Mouse (Mus musculus) lung, embryonic 14.5 days (tissue): Measurements from ENCODE around the gene Daxx. TPM values are rescaled to one million over a fixed set of nuclear protein-coding genes. Genes with fewer than 3 reads are reported as not detected.
"Not testable (repeated sequence)": the region's sequence is repeated elsewhere in the genome, so short reads cannot be mapped to it uniquely, and the experiment has no call there.

Source experiments
- ATAC-seq: fragments of 200-750 bp; cut with Nextera tagmentation; 2 replicates; pipeline ENCODE4 v1.8.0; 2017; ENCODE audit warnings: mild to moderate bottlenecking, moderate TSS enrichment, moderate library complexity; ENCODE audit not compliant: insufficient read depth
- DNase-seq: peaks from one replicate; pipeline ENCODE4 v3.0.0-alpha.2; 2015
- H3K27ac ChIP-seq: fragments of 300-500 bp; sonication (generic); 2 replicates; pipeline ENCODE4 v1.5.1; 2014; ENCODE audit warnings: low read depth, mild to moderate bottlenecking, moderate library complexity
- H3K27me3 ChIP-seq: fragments of 300-500 bp; sonication (generic); 2 replicates; pipeline ENCODE4 v1.6.1; 2014; ENCODE audit warnings: low read length, control low read depth; ENCODE audit not compliant: insufficient read depth
- H3K36me3 ChIP-seq: fragments of 300-500 bp; sonication (generic); 2 replicates; pipeline ENCODE4 v1.6.1; 2014; ENCODE audit warnings: control low read depth; ENCODE audit not compliant: insufficient read depth
- H3K4me1 ChIP-seq: fragments of 300-500 bp; sonication (generic); 2 replicates; pipeline ENCODE4 v1.6.1; 2014; ENCODE audit warnings: antibody characterized with exemption, control low read depth; ENCODE audit not compliant: insufficient read depth
- H3K4me2 ChIP-seq: fragments of 300-500 bp; sonication (generic); 2 replicates; pipeline ENCODE4 v1.6.1; 2014; ENCODE audit warnings: mild to moderate bottlenecking
- H3K4me3 ChIP-seq: fragments of 300-500 bp; sonication (generic); 2 replicates; pipeline ENCODE4 v1.5.1; 2014; ENCODE audit warnings: low read depth, low read length
- H3K9ac ChIP-seq: fragments of 300-500 bp; sonication (generic); 2 replicates; pipeline ENCODE4 v1.6.1; 2014
- H3K9me3 ChIP-seq: fragments of 300-500 bp; sonication (generic); 2 replicates; pipeline ENCODE4 v1.6.1; 2016; ENCODE audit warnings: low read depth, low read length, control low read depth
- CTCF ChIP-seq: IDR thresholded peaks from 2 replicates; pipeline ENCODE4 v1.5.1; 2016; ENCODE audit warnings: antibody characterized with exemption, low read depth
- WGBS: fragments of 180-500 bp; shearing (Covaris S2); extraction: QIAGEN DNeasy Blood & Tissue Kit; methylation state at CpG from one replicate; pipeline ENCODE4 v1.1.7; 2014; 5-methylcytosine and 5-hydroxymethylcytosine counted together
- polyA plus RNA-seq: library from polyadenylated mRNA; unstranded; fragments of >200 nt; fragmentation: Nextera tagmentation; extraction: Ambion mirVana; gene quantifications from 2 replicates; pipeline ENCODE4 v1.2.1, GENCODE M21; 2014

Daxx gene
- polyA plus RNA-seq, 1 experiment from 2014 or later = 47.1 TPM

DNA sequence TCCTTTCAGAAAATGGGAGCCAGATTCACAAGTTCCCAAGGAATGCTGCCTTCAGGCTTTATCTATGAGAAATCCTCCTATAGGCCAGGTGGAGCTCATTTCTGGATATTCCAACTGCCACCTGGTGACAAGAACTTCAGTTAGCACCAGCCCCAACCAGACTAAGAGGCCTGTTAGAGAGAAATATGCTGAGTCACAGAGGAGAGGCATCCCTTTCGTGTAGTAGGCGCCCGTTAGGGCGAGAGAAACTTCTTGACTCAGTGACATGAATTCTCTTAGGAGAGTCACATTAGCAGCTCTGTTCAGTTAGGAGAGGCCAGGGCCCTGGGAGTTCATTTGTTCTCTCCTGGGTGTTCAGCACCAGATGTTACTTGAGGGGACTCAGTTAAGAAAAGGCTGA, 9.6 kb upstream of the Daxx start:
- DNase-seq = no peak

GRCm38 (mm10) chr17:33900281-33900988, 8.8 kb upstream of the Daxx start:
- Histone ChIP-seq H3K36me3 (no peaks in the 10 kb centered on the region), H3K4me3 (no peak overlapping the region), H3K4me1 (no peaks in the 10 kb centered on the region), H3K27me3 (no peaks in the 10 kb centered on the region), H3K9me3 (no peaks in the 10 kb centered on the region), H3K27ac (no peak overlapping the region), H3K4me2 (no peak overlapping the region), H3K9ac (no peak overlapping the region)
- WGBS = 53% methylated on average over 7 of the region's 7 CpGs
- TF ChIP-seq CTCF = no peak
- DNase-seq (no peak), ATAC-seq (no peak)

More for the DNA sequence above, 9.6 kb upstream of the Daxx start:
- WGBS = 87% methylated on average over 4 of the region's 4 CpGs
- H3K4me2 ChIP-seq = no peak overlapping the region
- ATAC-seq = no peak
- no peaks in the 10 kb centered on the region for H3K36me3 ChIP-seq
- TF ChIP-seq CTCF = no peak
- no peak overlapping the region for H3K4me3 ChIP-seq
- no peaks in the 10 kb centered on the region for H3K4me1 ChIP-seq
- no peak overlapping the region for H3K9ac ChIP-seq
- H3K27me3 ChIP-seq = no peaks in the 10 kb centered on the region
- H3K9me3 ChIP-seq = no peaks in the 10 kb centered on the region
- no peak overlapping the region for H3K27ac ChIP-seq

GRCm38 (mm10) chr17:33900989-33901314, 8.3 kb upstream of the Daxx start:
- H3K9ac ChIP-seq = no peak overlapping the region
- H3K27me3 ChIP-seq = no peaks in the 10 kb centered on the region
- TF ChIP-seq CTCF = no peak
- H3K27ac ChIP-seq = no peak overlapping the region
- H3K4me1 ChIP-seq = no peaks in the 10 kb centered on the region
- no peak for ATAC-seq
- WGBS = 80% methylated on average over 4 of the region's 4 CpGs
- no peak for DNase-seq
- no peak overlapping the region for H3K4me3 ChIP-seq
- H3K4me2 ChIP-seq = no peak overlapping the region
- no peaks in the 10 kb centered on the region for H3K9me3 ChIP-seq
- H3K36me3 ChIP-seq = no peaks in the 10 kb centered on the region

- TF ChIP-seq CTCF = no peak
- 65% methylated on average over 4 of the region's 4 CpGs for WGBS
- no peak for ATAC-seq
Observed at GRCm38 (mm10) chr17:33901653-33902052, 7.6 kb upstream of the Daxx start.

GRCm38 (mm10) chr17:33902079-33902478, 7.1 kb upstream of the Daxx start:
- Histone ChIP-seq H3K4me2 (no peak overlapping the region), H3K4me3 (no peak overlapping the region), H3K27ac (no peak overlapping the region), H3K4me1 (no peaks in the 10 kb centered on the region), H3K9ac (no peak overlapping the region), H3K27me3 (no peaks in the 10 kb centered on the region), H3K36me3 (no peaks in the 10 kb centered on the region), H3K9me3 (no peaks in the 10 kb centered on the region)
- ATAC-seq (no peak), DNase-seq (no peak)
- TF ChIP-seq CTCF = no peak
- 52% methylated on average over 4 of the region's 4 CpGs for WGBS

More at GRCm38 (mm10) chr17:33901653-33902052, 7.6 kb upstream of the Daxx start:
- Histone ChIP-seq H3K36me3 (no peaks in the 10 kb centered on the region), H3K27me3 (no peaks in the 10 kb centered on the region), H3K4me2 (no peak overlapping the region), H3K9ac (no peak overlapping the region), H3K4me1 (no peaks in the 10 kb centered on the region), H3K4me3 (no peak overlapping the region), H3K9me3 (no peaks in the 10 kb centered on the region), H3K27ac (no peak overlapping the region)
- DNase-seq = no peak

DNA sequence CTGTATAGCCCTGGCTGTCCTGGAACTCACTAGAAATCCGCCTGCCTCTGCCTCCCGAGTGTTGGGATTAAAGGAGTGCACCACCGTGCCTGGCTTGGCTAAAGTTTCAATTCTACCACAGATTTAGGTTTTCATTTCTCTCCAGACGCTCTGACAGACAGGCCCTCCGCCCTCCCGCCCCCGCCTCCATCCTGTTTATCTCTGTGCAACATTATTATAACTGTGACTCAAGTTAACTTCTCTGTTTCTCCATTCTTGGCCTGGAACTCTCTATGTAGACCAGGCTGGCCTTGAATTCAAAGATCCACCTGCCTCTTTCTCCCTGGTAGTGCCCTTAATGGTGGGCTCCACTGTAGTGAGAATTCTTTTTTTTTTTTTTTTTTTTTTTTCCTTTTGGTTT, 6.7 kb upstream of the Daxx start:
- no peaks in the 10 kb centered on the region for H3K27me3 ChIP-seq
- DNase-seq = no peak
- no peak for TF ChIP-seq CTCF
- H3K4me1 ChIP-seq = no peaks in the 10 kb centered on the region
- H3K9me3 ChIP-seq = no peaks in the 10 kb centered on the region
- no peak overlapping the region for H3K4me3 ChIP-seq
- no peak overlapping the region for H3K27ac ChIP-seq
- WGBS = 73% methylated on average over 7 of the region's 7 CpGs
- no peak for ATAC-seq
- H3K9ac ChIP-seq = no peak overlapping the region
- no peaks in the 10 kb centered on the region for H3K36me3 ChIP-seq
- H3K4me2 ChIP-seq = no peak overlapping the region

GRCm38 (mm10) chr17:33903911-33904651, 5.1 kb upstream of the Daxx start:
- not testable (repeated sequence) for H3K9me3 ChIP-seq, H3K36me3 ChIP-seq, H3K27ac ChIP-seq, H3K27me3 ChIP-seq, H3K9ac ChIP-seq, H3K4me3 ChIP-seq, H3K4me1 ChIP-seq, H3K4me2 ChIP-seq, DNase-seq, ATAC-seq
- WGBS = 66% methylated on average over 6 of the region's 6 CpGs

GRCm38 (mm10) chr17:33904835-33905234, 4.4 kb upstream of the Daxx start, which contains the start of gene Platr17:
Gene Platr17, plus strand, starts transcription at chr17:33905135.
- not testable (repeated sequence) for ATAC-seq, H3K4me1 ChIP-seq, H3K27ac ChIP-seq, DNase-seq, H3K36me3 ChIP-seq, H3K4me3 ChIP-seq, H3K4me2 ChIP-seq, H3K27me3 ChIP-seq, H3K9me3 ChIP-seq, H3K9ac ChIP-seq
- WGBS = 41% methylated on average over 4 of the region's 4 CpGs
